ENCODE assay signal across 13 mouse cellular contexts in genomic region chr1:132709419-132709818, GRCm38 (mm10). TPM values are rescaled to one million over a fixed set of nuclear protein-coding genes. Genes with fewer than 3 reads are reported as not detected.
DNase-seq lines count a peak whose midpoint lies in the region; ATAC-seq and TF ChIP-seq lines count a peak whose summit lies in the region.
"Had no signal": no experiment of that assay in that cellular context is flagged by ENCODE, and none has a peak within 500 bp of the region (broad histone marks: within the 10 kb centered on the region; RNA-seq: fewer than 3 reads in every experiment).

No protein-coding gene starts in this region.

- no peaks in the 10 kb centered on the region for H3K27me3 ChIP-seq in forebrain, embryonic 10.5 days (ENCODE audit: poor library complexity, severe bottlenecking)
- H3K27me3 ChIP-seq in forebrain, embryonic 15.5 days, result no peaks in the 10 kb centered on the region
- no peaks in the 10 kb centered on the region for H3K27me3 ChIP-seq in hindbrain, postnatal 0 days (ENCODE audit: insufficient read depth, low read length)
- no peaks in the 10 kb centered on the region for H3K27me3 ChIP-seq in heart, adult 2 months (ENCODE audit: control insufficient read depth, insufficient read depth, low read length)

- H3K27ac ChIP-seq in forebrain, embryonic 10.5 days, result peak overlapping the region; percentile 44; the same call in 1 of the 2 replicates
- no peak overlapping the region for H3K27ac ChIP-seq in forebrain, embryonic 15.5 days (replicated peaks)
- H3K27ac ChIP-seq in hindbrain, postnatal 0 days, result peak overlapping the region; percentile 67
- no peak overlapping the region for H3K27ac ChIP-seq in heart, adult 2 months
- H3K27ac ChIP-seq: liver, embryonic 15.5 days had no signal

- H3K36me3 ChIP-seq in forebrain, embryonic 10.5 days (replicated peaks), result no peaks in the 10 kb centered on the region
- H3K36me3 ChIP-seq in forebrain, embryonic 15.5 days, result no peaks in the 10 kb centered on the region
- H3K36me3 ChIP-seq in hindbrain, postnatal 0 days (ENCODE audit: insufficient read depth, low read length), result no peaks in the 10 kb centered on the region
- H3K36me3 ChIP-seq in heart, adult 2 months (ENCODE audit: control insufficient read depth, insufficient read depth, low read length), result no peaks in the 10 kb centered on the region
- H3K36me3 ChIP-seq: liver, embryonic 15.5 days had no signal

- ATAC-seq in forebrain, embryonic 15.5 days (replicated peaks), result no peak
- ATAC-seq in hindbrain, postnatal 0 days, result peak; percentile 63

- H3K9ac ChIP-seq in forebrain, embryonic 15.5 days (replicated peaks), result no peak overlapping the region
- no peak overlapping the region for H3K9ac ChIP-seq in hindbrain, postnatal 0 days (replicated peaks; ENCODE audit: low read length)
- H3K9ac ChIP-seq in heart, adult 2 months (ENCODE audit: low read depth, low read length), result no peak overlapping the region
- H3K9ac ChIP-seq: liver, embryonic 15.5 days had no signal

- H3K4me3 ChIP-seq in forebrain, embryonic 10.5 days, result no peak overlapping the region
- no peak overlapping the region for H3K4me3 ChIP-seq in forebrain, embryonic 15.5 days
- H3K4me3 ChIP-seq in hindbrain, postnatal 0 days (ENCODE audit: low read length), result no peak overlapping the region
- H3K4me3 ChIP-seq in heart, adult 2 months, result no peak overlapping the region
- H3K4me3 ChIP-seq: liver, embryonic 15.5 days had no signal

- no peaks in the 10 kb centered on the region for H3K9me3 ChIP-seq in forebrain, embryonic 10.5 days
- no peaks in the 10 kb centered on the region for H3K9me3 ChIP-seq in forebrain, embryonic 15.5 days
- no peaks in the 10 kb centered on the region for H3K9me3 ChIP-seq in hindbrain, postnatal 0 days (ENCODE audit: low read length)
- H3K9me3 ChIP-seq: liver, embryonic 15.5 days had no signal

- WGBS in forebrain, embryonic 10.5 days, result 79% methylated on average over 5 of the region's 5 CpGs
- WGBS in forebrain, embryonic 15.5 days, result 55% methylated on average over 5 of the region's 5 CpGs
- WGBS in hindbrain, postnatal 0 days, result 50% methylated on average over 5 of the region's 5 CpGs
- WGBS in heart, adult 2 months, result 49% methylated on average over 5 of the region's 5 CpGs

- TF ChIP-seq CTCF in hindbrain, postnatal 0 days (IDR thresholded peaks at IDR 0.05; ENCODE audit: low read depth), result no peak
- no peak for TF ChIP-seq CTCF in heart, adult 2 months (IDR thresholded peaks at IDR 0.05)

- no peak overlapping the region for H3K4me2 ChIP-seq in forebrain, embryonic 15.5 days (replicated peaks)
- no peak overlapping the region for H3K4me2 ChIP-seq in hindbrain, postnatal 0 days (ENCODE audit: low read depth, low read length)
- H3K4me2 ChIP-seq: liver, embryonic 15.5 days had no signal

- H3K79me2 ChIP-seq in heart, adult 2 months (replicated peaks; ENCODE audit: control insufficient read depth, insufficient read depth, low read length), result no peaks in the 10 kb centered on the region

- TF ChIP-seq POLR2A in heart, adult 2 months (IDR thresholded peaks at IDR 0.05; ENCODE audit: insufficient read depth, low read depth, low read length), result no peak

- TF ChIP-seq EP300 in heart, adult 2 months (IDR thresholded peaks at IDR 0.05; ENCODE audit: insufficient read depth, low read depth, low read length), result no peak

- peaks cover 28% of the 10 kb centered on the region for H3K4me1 ChIP-seq in forebrain, embryonic 10.5 days
- H3K4me1 ChIP-seq in forebrain, embryonic 15.5 days, result peaks cover 24% of the 10 kb centered on the region
- peaks cover 9% of the 10 kb centered on the region for H3K4me1 ChIP-seq in hindbrain, postnatal 0 days (ENCODE audit: insufficient read depth, low read length)
- H3K4me1 ChIP-seq in heart, adult 2 months (ENCODE audit: control insufficient read depth, insufficient read depth, low read length), result no peaks in the 10 kb centered on the region
- H3K4me1 ChIP-seq: liver, embryonic 15.5 days had no signal

- intact Hi-C loops in heart, adult 2 months (cut with DNase I), result no loop called here

- no peak for DNase-seq in forebrain, embryonic 10.5 days (ENCODE audit: extremely low spot score, low spot score)
- DNase-seq in retina, postnatal 1 day, result peak; percentile 85
- no peak for DNase-seq in retina, embryonic 14.5 days (ENCODE audit: low spot score)
- DNase-seq in hindbrain, postnatal 0 days (ENCODE audit: low spot score), result peak; percentile 72
- DNase-seq in heart, adult 2 months, result no peak
- DNase-seq in thymus, postnatal 0 days (ENCODE audit: low spot score), result no peak
- DNase-seq in embryo, embryonic 10 days (ENCODE audit: low spot score), result no peak
- DNase-seq: adrenal gland, postnatal 36 days; heart, adult 18-20 months; kidney, adult 18-20 months had no signal

RNA-seq across cellular contexts. Expression of gene Nfasc, which starts 32.2 kb away (rescaled TPM):
- 7.0 and 9.6 TPM in 2 replicates for polyA plus RNA-seq in forebrain, embryonic 10.5 days (2016; fragmentation: Nextera tagmentation; extraction: Ambion mirVana)
- polyA plus RNA-seq in forebrain, embryonic 15.5 days (2015; fragmentation: Nextera tagmentation; extraction: Ambion mirVana), result 51.5 and 59.0 TPM in 2 replicates
- total RNA-seq in hindbrain, postnatal 0 days (2014; rRNA removed), result 69.6 and 74.6 TPM in 2 replicates
- 26.5 and 30.5 TPM in 2 replicates for polyA plus RNA-seq in hindbrain, postnatal 0 days (2015; fragmentation: Nextera tagmentation; extraction: Ambion mirVana)
- under 1 TPM; 0.10 to 0.14 TPM for total RNA-seq in heart, adult 2 months (2021)
- polyA plus RNA-seq in heart, adult 2 months (2012; rRNA removed), result 0.32 and 0.39 TPM in 2 replicates
- 0.30 and 0.39 TPM in 2 replicates for polyA plus RNA-seq in thymus, postnatal 0 days (2015; fragmentation: Nextera tagmentation; extraction: Ambion mirVana)
- total RNA-seq: common myeloid progenitor, adult 5-6 weeks had no signal

Comparison
In these comparisons a context has a peak if more than half of its experiments do, and no peak if none do; other contexts are left out.
1. DNase-seq: peak in retina, postnatal 1 day (single experiment) and hindbrain, postnatal 0 days (single experiment); none in forebrain, embryonic 10.5 days (single experiment), retina, embryonic 14.5 days (single experiment), heart, adult 2 months (0 of 2), thymus, postnatal 0 days (single experiment) and embryo, embryonic 10 days (single experiment).
2. H3K27ac ChIP-seq: peak in forebrain, embryonic 10.5 days (single experiment) and hindbrain, postnatal 0 days (single experiment); none in forebrain, embryonic 15.5 days (single experiment) and heart, adult 2 months (single experiment).